Mouse (Mus musculus): Measurements from ENCODE around the gene Ctnnd2. TPM values are rescaled to one million over a fixed set of nuclear protein-coding genes. Genes with fewer than 3 reads are reported as not detected.

Ctnnd2 gene
- polyA plus RNA-seq, 1 experiment from 2014 or later: 0.16 TPM

DNA sequence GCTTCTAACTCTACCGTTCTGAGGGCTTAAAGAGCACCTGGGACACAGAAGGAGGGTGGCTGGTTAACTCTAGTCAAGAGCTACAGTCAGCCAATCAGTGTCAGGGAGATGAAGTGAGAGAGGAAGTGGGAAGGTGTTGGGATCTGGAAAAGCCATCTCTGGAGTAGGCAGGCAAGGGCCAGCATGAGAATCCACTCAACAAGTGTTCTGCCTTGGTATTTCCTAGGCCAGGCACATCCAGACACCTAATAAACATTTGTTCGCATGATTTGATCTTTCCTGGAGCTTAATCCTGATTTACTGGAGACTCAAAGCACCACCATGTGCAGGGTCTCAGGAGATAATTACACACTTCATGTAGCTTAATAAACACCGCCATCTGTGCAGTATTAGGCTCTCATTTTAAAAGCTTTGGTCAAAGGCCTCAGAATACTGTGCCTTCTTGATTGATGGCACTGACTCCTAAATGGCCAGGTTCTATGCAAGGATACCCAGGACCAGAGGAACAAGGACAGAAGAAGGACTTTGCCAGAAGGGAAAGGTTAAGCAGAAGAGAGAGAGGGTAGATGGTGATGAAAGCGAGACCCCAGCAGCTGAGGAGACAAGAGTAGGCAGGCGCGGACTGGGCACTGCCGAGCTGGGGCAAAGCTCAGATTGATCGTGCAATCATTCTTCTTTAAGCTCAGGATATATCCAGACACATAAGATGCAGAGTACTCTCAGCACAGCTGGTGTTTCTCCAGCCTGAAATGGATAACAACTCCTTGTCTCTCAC, 833.8 kb downstream of the Ctnnd2 start:
- Histone ChIP-seq H3K4me2 (no peak overlapping the region), H3K27me3 (no peaks in the 10 kb centered on the region), H3K4me1 (replicated peaks) (no peaks in the 10 kb centered on the region), H3K36me3 (replicated peaks) (no peaks in the 10 kb centered on the region), H3K9ac (no peak overlapping the region), H3K9me3 (replicated peaks) (no peaks in the 10 kb centered on the region), H3K27ac (replicated peaks) (no peak overlapping the region), H3K4me3 (replicated peaks) (no peak overlapping the region)
- WGBS (ENCODE audit: insufficient replicate concordance): 71% methylated on average over 8 of the region's 8 CpGs
- ATAC-seq (ENCODE audit: insufficient read depth): no peak

DNA sequence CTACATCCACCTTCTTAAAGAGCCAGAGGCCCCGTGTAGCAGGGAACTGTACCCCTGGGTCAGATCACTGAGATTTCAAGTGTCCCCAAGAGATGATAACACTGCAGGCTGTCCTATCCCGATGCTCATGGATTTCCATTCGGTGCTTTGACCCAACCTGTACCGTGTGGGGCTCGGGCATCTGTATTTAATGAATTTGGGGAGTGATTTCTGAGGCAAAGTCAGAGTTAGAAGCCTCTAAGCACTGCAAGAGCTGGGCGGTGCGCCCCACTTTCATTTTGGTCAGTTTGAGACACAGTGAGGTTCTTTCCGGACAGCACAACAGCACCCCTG, 834.4 kb downstream of the Ctnnd2 start:
- Histone ChIP-seq H3K4me2 (no peak overlapping the region), H3K4me1 (replicated peaks) (no peaks in the 10 kb centered on the region), H3K27ac (replicated peaks) (no peak overlapping the region), H3K4me3 (replicated peaks) (no peak overlapping the region), H3K9me3 (replicated peaks) (no peaks in the 10 kb centered on the region), H3K27me3 (no peaks in the 10 kb centered on the region), H3K9ac (no peak overlapping the region), H3K36me3 (replicated peaks) (no peaks in the 10 kb centered on the region)
- ATAC-seq (ENCODE audit: insufficient read depth): no peak
- WGBS (ENCODE audit: insufficient replicate concordance): 67% methylated on average over 8 of the region's 8 CpGs

DNA sequence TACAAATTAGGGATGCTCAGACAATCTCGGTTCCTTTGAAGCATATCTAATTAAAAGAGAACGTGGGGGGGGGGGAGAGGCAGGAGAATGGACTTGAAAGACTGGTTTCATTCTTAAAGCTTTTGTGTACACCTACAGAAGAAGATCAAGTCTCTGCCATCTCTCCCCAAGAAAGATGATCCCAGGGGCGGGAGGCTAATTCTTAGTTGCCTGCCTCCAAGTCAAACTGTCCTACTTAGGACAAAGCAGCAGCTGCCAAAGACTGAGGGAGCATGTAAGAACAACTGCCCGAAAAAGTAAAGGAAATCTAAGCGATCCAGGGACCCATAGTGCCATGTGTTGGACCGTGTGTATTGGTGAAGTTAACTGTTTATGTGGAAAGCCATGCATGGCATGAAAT, 836.2 kb downstream of the Ctnnd2 start:
- 54% methylated on average over 6 of the region's 6 CpGs for WGBS (ENCODE audit: insufficient replicate concordance)
- Histone ChIP-seq H3K27ac (replicated peaks) (no peak overlapping the region), H3K27me3 (no peaks in the 10 kb centered on the region), H3K4me3 (replicated peaks) (no peak overlapping the region), H3K36me3 (replicated peaks) (no peaks in the 10 kb centered on the region), H3K9ac (no peak overlapping the region), H3K9me3 (replicated peaks) (no peaks in the 10 kb centered on the region), H3K4me2 (no peak overlapping the region), H3K4me1 (replicated peaks) (no peaks in the 10 kb centered on the region)
- no peak for ATAC-seq (ENCODE audit: insufficient read depth)

DNA sequence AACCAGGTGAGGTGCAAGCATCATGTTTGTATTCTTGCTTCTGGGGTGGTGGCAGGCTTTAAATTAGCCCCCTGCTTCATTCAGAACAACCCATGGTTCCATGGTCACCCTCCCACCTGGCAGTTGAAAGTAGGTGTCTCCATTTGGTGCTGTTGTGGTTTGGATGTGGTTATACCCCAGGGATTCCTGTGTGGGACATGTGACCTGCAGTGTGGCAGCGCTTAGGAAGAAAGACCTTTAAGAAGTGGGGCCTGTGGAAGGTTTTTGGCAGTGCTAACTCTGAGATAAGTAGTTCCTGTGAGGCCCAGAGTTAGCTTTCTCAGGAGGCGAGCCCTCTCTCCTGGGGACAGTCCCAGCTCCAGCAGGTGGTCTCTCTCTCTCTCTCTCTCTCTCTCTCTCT, 848.4 kb downstream of the Ctnnd2 start:
- Histone ChIP-seq H3K27ac (replicated peaks) (no peak overlapping the region), H3K4me1 (replicated peaks) (no peaks in the 10 kb centered on the region), H3K4me2 (no peak overlapping the region), H3K27me3 (no peaks in the 10 kb centered on the region), H3K9me3 (replicated peaks) (no peaks in the 10 kb centered on the region), H3K4me3 (replicated peaks) (no peak overlapping the region), H3K36me3 (replicated peaks) (no peaks in the 10 kb centered on the region), H3K9ac (no peak overlapping the region)
- 42% methylated on average over 2 of the region's 2 CpGs for WGBS (ENCODE audit: insufficient replicate concordance)
- ATAC-seq (ENCODE audit: insufficient read depth): no peak

DNA sequence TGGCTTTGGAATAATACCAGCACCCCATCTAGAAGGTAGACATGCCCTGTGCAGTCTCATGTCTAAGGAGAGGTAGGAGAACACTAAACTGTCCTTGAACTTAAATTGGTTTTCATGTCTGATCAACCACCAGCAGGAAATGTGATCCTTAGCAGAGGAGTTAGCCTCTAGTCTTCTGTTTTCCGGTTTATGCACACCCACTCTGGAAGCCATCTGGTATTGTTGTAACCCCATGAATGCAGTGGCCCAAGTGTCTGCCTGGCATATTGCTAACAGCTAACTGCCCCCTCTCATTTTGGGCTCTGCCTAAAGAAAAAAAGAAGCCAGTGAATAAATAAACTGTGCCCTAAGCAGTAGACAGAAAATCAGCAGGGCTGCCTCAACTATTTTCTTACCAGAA, 849.6 kb downstream of the Ctnnd2 start:
- Histone ChIP-seq H3K27me3 (no peaks in the 10 kb centered on the region), H3K9me3 (replicated peaks) (no peaks in the 10 kb centered on the region), H3K4me2 (no peak overlapping the region), H3K9ac (no peak overlapping the region), H3K4me1 (replicated peaks) (no peaks in the 10 kb centered on the region), H3K36me3 (replicated peaks) (no peaks in the 10 kb centered on the region), H3K4me3 (replicated peaks) (no peak overlapping the region), H3K27ac (replicated peaks) (no peak overlapping the region)
- WGBS (ENCODE audit: insufficient replicate concordance): 51% methylated on average over 1 of the region's 1 CpGs
- ATAC-seq (ENCODE audit: insufficient read depth): no peak

DNA sequence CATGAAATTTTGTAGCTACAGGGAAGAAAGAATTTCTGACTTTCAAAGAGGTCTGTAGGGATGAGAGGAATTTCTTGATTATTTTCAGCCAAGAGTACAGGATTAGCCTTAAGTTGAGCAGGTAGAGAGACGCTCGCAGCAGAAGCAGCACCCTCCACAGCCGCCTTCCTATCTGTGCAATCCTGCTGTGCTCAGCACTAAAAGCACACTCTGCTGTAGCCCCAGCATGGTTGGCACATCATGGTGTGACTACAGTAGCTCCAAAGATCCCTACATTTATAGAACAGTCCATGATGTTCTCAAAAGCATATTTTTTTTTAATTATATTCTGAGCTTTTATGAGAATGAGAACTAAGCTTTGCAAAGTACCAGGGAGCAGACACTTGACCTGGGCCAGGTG, 850.1 kb downstream of the Ctnnd2 start:
- 67% methylated on average over 3 of the region's 3 CpGs for WGBS (ENCODE audit: insufficient replicate concordance)
- Histone ChIP-seq H3K4me2 (no peak overlapping the region), H3K9me3 (replicated peaks) (no peaks in the 10 kb centered on the region), H3K4me3 (replicated peaks) (no peak overlapping the region), H3K27ac (replicated peaks) (no peak overlapping the region), H3K27me3 (no peaks in the 10 kb centered on the region), H3K36me3 (replicated peaks) (no peaks in the 10 kb centered on the region), H3K4me1 (replicated peaks) (no peaks in the 10 kb centered on the region), H3K9ac (no peak overlapping the region)
- ATAC-seq (ENCODE audit: insufficient read depth): no peak

DNA sequence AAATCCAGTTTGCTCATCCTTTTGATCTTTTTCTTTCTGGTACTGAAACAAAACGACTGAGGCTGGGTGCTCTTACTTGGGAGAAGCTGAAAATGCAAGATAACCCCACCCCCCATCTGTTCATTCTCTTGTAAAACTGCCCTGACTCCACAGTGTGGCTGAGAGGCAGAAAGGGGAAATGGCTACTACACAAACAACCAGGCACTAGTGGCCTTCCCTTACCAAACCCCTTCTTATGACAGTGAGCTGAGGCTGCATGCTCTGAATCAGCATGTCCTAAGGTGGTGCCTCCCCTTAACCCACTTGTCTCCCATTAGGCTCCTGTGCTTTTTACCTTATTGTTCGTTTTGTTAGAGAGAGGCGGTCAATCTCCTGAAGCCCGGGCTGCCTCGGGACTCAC, 851.4 kb downstream of the Ctnnd2 start:
- no peaks in the 10 kb centered on the region for H3K36me3 ChIP-seq (replicated peaks)
- H3K4me2 ChIP-seq: no peak overlapping the region
- no peaks in the 10 kb centered on the region for H3K27me3 ChIP-seq
- H3K9me3 ChIP-seq (replicated peaks): no peaks in the 10 kb centered on the region
- no peak overlapping the region for H3K4me3 ChIP-seq (replicated peaks)
- no peak overlapping the region for H3K9ac ChIP-seq
- H3K27ac ChIP-seq (replicated peaks): no peak overlapping the region
- ATAC-seq (ENCODE audit: insufficient read depth): no peak
- H3K4me1 ChIP-seq (replicated peaks): no peaks in the 10 kb centered on the region
- WGBS (ENCODE audit: insufficient replicate concordance): 56% methylated on average over 5 of the region's 5 CpGs

DNA sequence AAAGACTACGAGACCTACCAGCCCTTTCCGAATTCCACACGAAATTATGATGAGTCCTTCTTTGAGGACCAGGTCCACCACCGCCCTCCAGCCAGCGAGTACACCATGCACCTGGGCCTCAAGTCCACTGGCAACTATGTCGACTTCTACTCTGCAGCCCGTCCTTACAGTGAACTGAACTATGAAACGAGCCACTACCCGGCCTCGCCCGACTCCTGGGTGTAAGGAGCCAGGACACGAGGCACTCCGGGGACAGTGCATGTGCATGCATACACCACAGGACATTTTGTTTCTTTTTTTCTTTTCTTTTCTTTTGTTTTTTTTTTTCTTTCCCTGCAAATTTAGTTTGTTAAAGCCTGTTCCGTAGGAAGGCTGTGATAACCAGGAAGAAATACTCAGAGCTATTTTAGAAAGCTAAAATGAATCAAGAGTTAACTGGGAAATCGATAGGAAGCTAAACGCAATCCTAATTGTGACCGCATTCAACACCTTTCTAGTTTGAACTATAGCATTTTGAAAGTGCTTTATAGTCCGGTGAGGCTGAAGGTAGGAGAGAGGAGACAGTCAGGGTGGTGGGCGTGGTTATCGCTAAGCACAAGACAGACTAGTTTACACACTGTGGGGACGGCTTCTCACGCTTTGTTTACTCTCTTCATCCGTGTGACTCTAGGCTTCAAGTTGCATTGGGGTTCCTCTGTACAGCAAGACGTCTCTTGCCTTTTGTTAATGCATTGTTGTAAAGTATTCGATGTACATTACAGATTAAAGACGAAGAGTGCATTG, 855.2 kb downstream of the Ctnnd2 start:
- Histone ChIP-seq H3K4me1 (replicated peaks) (no peaks in the 10 kb centered on the region), H3K9me3 (replicated peaks) (no peaks in the 10 kb centered on the region), H3K27me3 (no peaks in the 10 kb centered on the region), H3K4me3 (replicated peaks) (no peak overlapping the region), H3K4me2 (no peak overlapping the region), H3K27ac (replicated peaks) (no peak overlapping the region), H3K9ac (no peak overlapping the region), H3K36me3 (replicated peaks) (no peaks in the 10 kb centered on the region)
- 69% methylated on average over 26 of the region's 26 CpGs for WGBS (ENCODE audit: insufficient replicate concordance)
- no peak for ATAC-seq (ENCODE audit: insufficient read depth)

DNA sequence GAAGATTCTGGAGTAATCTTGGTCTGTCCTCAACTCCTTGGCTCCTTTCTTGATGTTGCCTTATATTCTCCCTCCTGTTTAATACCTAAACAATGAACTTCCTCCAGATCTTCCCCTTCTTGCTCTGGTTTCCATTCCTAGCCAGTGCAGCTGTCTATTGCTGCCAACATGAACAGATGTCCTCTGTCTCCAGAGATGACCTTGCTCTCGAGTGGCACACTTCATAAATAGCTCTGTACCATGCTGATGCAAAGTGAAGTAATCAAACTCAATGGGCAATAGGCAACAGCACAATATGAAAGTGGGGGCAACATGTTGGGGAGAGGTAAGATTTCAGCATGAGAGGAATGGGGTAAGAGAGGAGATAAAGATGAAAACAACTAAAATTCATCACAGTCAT, 872.6 kb downstream of the Ctnnd2 start:
- Histone ChIP-seq H3K4me1 (replicated peaks) (no peaks in the 10 kb centered on the region), H3K9ac (no peak overlapping the region), H3K36me3 (replicated peaks) (no peaks in the 10 kb centered on the region), H3K27me3 (no peaks in the 10 kb centered on the region), H3K27ac (replicated peaks) (no peak overlapping the region), H3K4me3 (replicated peaks) (no peak overlapping the region), H3K9me3 (replicated peaks) (no peaks in the 10 kb centered on the region), H3K4me2 (no peak overlapping the region)
- WGBS (ENCODE audit: insufficient replicate concordance): 17% methylated on average over 1 of the region's 1 CpGs
- ATAC-seq (ENCODE audit: insufficient read depth): no peak

DNA sequence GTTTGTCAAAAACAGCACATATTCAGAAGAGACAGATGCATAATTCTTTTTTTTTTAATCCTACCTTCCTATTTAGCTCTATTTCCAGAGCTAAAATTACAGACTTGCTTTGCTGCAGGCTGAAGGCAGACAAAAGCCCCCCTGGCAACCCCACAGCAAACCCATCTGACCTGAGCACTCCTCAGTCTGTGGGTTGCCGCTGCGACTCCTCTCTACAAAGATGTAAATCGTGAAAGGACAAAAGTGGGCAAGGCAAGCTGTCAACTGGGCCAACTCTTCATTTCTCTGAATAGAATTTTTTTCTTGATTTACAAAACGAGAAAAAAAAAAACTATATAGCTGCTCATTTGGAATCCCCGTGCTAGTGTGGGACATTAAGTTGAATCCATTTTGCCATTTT, 879.1 kb downstream of the Ctnnd2 start:
- no peak overlapping the region for H3K4me2 ChIP-seq
- H3K27ac ChIP-seq (replicated peaks): no peak overlapping the region
- H3K9me3 ChIP-seq (replicated peaks): no peaks in the 10 kb centered on the region
- H3K36me3 ChIP-seq (replicated peaks): no peaks in the 10 kb centered on the region
- no peaks in the 10 kb centered on the region for H3K27me3 ChIP-seq
- no peaks in the 10 kb centered on the region for H3K4me1 ChIP-seq (replicated peaks)
- H3K9ac ChIP-seq: no peak overlapping the region
- H3K4me3 ChIP-seq (replicated peaks): no peak overlapping the region
- WGBS (ENCODE audit: insufficient replicate concordance): 71% methylated on average over 5 of the region's 5 CpGs
- no peak for ATAC-seq (ENCODE audit: insufficient read depth)

DNA sequence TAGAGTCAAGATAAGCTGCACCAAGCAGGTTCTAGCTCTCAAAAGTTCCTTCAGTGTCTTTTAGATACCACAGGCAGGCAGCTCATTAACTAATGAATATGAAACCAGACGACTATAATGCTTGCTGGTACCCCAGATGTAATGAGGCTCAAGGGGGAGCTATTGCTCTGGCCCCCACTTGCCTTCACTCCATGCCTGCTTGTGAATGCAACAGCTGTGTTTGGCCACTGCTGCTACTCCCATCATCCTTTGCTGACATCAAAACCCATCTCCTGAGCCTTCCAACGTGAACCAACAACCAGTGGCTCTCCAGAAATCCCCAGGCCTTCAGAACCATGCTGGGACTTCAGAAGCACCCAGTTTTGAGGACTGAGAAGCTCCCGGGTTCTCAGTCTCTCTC, 883.8 kb downstream of the Ctnnd2 start:
- 42% methylated on average over 3 of the region's 3 CpGs for WGBS (ENCODE audit: insufficient replicate concordance)
- no peaks in the 10 kb centered on the region for H3K36me3 ChIP-seq (replicated peaks)
- no peak overlapping the region for H3K4me2 ChIP-seq
- no peaks in the 10 kb centered on the region for H3K4me1 ChIP-seq (replicated peaks)
- no peak overlapping the region for H3K9ac ChIP-seq
- no peak for ATAC-seq (ENCODE audit: insufficient read depth)
- no peak overlapping the region for H3K27ac ChIP-seq (replicated peaks)
- H3K9me3 ChIP-seq (replicated peaks): no peaks in the 10 kb centered on the region
- no peaks in the 10 kb centered on the region for H3K27me3 ChIP-seq
- no peak overlapping the region for H3K4me3 ChIP-seq (replicated peaks)

DNA sequence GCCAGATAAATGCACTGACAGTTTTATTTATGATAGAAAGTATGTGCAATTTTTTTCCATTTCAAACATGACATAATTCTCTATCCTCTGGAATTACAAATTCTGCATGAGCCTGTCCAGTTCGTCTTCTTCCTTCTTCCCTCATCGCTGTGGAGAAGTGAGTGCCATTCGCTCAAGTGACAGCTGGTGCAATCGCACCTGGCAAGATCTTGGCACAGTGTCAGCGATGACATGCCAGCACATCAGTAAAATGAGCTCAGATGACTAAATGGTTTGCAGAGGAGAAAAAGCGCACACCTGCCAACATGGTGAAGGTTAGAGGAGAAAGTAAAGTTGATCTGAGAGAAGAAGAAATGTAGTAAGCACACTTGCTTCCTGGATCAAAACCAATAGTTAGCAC, 885.9 kb downstream of the Ctnnd2 start:
- no peak overlapping the region for H3K27ac ChIP-seq (replicated peaks)
- ATAC-seq (ENCODE audit: insufficient read depth): no peak
- no peaks in the 10 kb centered on the region for H3K36me3 ChIP-seq (replicated peaks)
- no peak overlapping the region for H3K4me2 ChIP-seq
- 65% methylated on average over 6 of the region's 6 CpGs for WGBS (ENCODE audit: insufficient replicate concordance)
- H3K9ac ChIP-seq: no peak overlapping the region
- no peak overlapping the region for H3K4me3 ChIP-seq (replicated peaks)
- H3K4me1 ChIP-seq (replicated peaks): no peaks in the 10 kb centered on the region
- H3K27me3 ChIP-seq: no peaks in the 10 kb centered on the region
- H3K9me3 ChIP-seq (replicated peaks): no peaks in the 10 kb centered on the region
